8 mouse cellular contexts compared by ENCODE assay signal in genomic region chr12:3235124-3235631, GRCm38 (mm10).
DNase-seq lines count a peak whose midpoint lies in the region; ATAC-seq and TF ChIP-seq lines count a peak whose summit lies in the region.

No protein-coding gene starts in this region.

- TF ChIP-seq CTCF in C2C12 (IDR thresholded peaks at IDR 0.05; ENCODE audit: control insufficient read depth, insufficient read depth, insufficient read length) = no peak
- TF ChIP-seq CTCF in kidney, postnatal 0 days (IDR thresholded peaks at IDR 0.05; ENCODE audit: low read depth) = no peak

- peak overlapping the region; percentile 68 for H3K4me3 ChIP-seq in C2C12 (ENCODE audit: insufficient read depth, poor library complexity, severe bottlenecking)
- H3K4me3 ChIP-seq in heart, embryonic 12.5 days = peak overlapping the region; percentile 69
- peak overlapping the region; percentile 64 for H3K4me3 ChIP-seq in kidney, postnatal 0 days (replicated peaks; ENCODE audit: low read depth, low read length)
- H3K4me3 ChIP-seq in liver, embryonic 11.5 days (ENCODE audit: low read depth, low read length) = peak overlapping the region; percentile 57
- H3K4me3 ChIP-seq in stomach, embryonic 14.5 days (ENCODE audit: low read depth, low read length) = peak overlapping the region; percentile 38

- peaks cover 34% of the 10 kb centered on the region for H3K9me3 ChIP-seq in heart, embryonic 12.5 days (replicated peaks)
- H3K9me3 ChIP-seq in kidney, postnatal 0 days (replicated peaks; ENCODE audit: low read length) = no peaks in the 10 kb centered on the region
- peaks cover 20% of the 10 kb centered on the region for H3K9me3 ChIP-seq in liver, embryonic 11.5 days (ENCODE audit: control insufficient read depth, low read length)
- no peaks in the 10 kb centered on the region for H3K9me3 ChIP-seq in stomach, embryonic 14.5 days (ENCODE audit: control insufficient read depth, low read depth, low read length)

- peaks cover 19% of the 10 kb centered on the region for H3K79me3 ChIP-seq in C2C12 (ENCODE audit: low read depth)

- H3K4me1 ChIP-seq in heart, embryonic 12.5 days (replicated peaks) = peaks cover 7% of the 10 kb centered on the region; the same call in 1 of the 2 replicates
- H3K4me1 ChIP-seq in kidney, postnatal 0 days (replicated peaks; ENCODE audit: insufficient read depth, low read length) = no peaks in the 10 kb centered on the region
- no peaks in the 10 kb centered on the region for H3K4me1 ChIP-seq in liver, embryonic 11.5 days (replicated peaks; ENCODE audit: control insufficient read depth, insufficient read depth, low read length)
- H3K4me1 ChIP-seq in stomach, embryonic 14.5 days (ENCODE audit: control insufficient read depth, insufficient read depth, low read length) = no peaks in the 10 kb centered on the region

- no peaks in the 10 kb centered on the region for H3K27me3 ChIP-seq in C2C12 (ENCODE audit: control insufficient read depth, insufficient read depth, insufficient read length)
- no peaks in the 10 kb centered on the region for H3K27me3 ChIP-seq in heart, embryonic 12.5 days (replicated peaks)
- no peaks in the 10 kb centered on the region for H3K27me3 ChIP-seq in kidney, postnatal 0 days (ENCODE audit: insufficient read depth, low read length)
- no peaks in the 10 kb centered on the region for H3K27me3 ChIP-seq in liver, embryonic 11.5 days (replicated peaks; ENCODE audit: control insufficient read depth, insufficient read depth, low read length)
- no peaks in the 10 kb centered on the region for H3K27me3 ChIP-seq in stomach, embryonic 14.5 days (ENCODE audit: control insufficient read depth, insufficient read depth, low read length)

- peak overlapping the region; percentile 68 for H3K4me2 ChIP-seq in heart, embryonic 12.5 days
- H3K4me2 ChIP-seq in kidney, postnatal 0 days (ENCODE audit: low read length) = peak overlapping the region; percentile 53
- H3K4me2 ChIP-seq in liver, embryonic 11.5 days = peak overlapping the region; percentile 67
- peak overlapping the region; percentile 50 for H3K4me2 ChIP-seq in stomach, embryonic 14.5 days (replicated peaks; ENCODE audit: low read depth, low read length)

- 18% methylated on average over 35 of the region's 36 CpGs for WGBS in heart, embryonic 12.5 days
- 11% methylated on average over 36 of the region's 36 CpGs for WGBS in kidney, postnatal 0 days
- 29% methylated on average over 36 of the region's 36 CpGs for WGBS in liver, embryonic 11.5 days
- 10% methylated on average over 34 of the region's 36 CpGs for WGBS in stomach, embryonic 14.5 days

- DNase-seq in brain, adult 2 months (ENCODE audit: low read depth, low spot score) = peak; percentile 100
- peak; percentile 99 for DNase-seq in kidney, postnatal 0 days (ENCODE audit: low spot score)
- no peak for DNase-seq in liver, embryonic 11.5 days (ENCODE audit: low spot score)
- DNase-seq in naive thymus-derived CD4-positive, alpha-beta T cell, adult 2 months (ENCODE audit: low read depth) = peak; percentile 96

- ATAC-seq in erythroblast, adult 5-6 weeks (replicated peaks; ENCODE audit: low FRiP score, poor library complexity, severe bottlenecking) = peak; percentile 93
- ATAC-seq in heart, embryonic 12.5 days (ENCODE audit: insufficient number of reproducible peaks, low FRiP score) = peak; percentile 89
- peak; percentile 89 for ATAC-seq in kidney, postnatal 0 days (replicated peaks; ENCODE audit: low FRiP score, low read depth)
- ATAC-seq in liver, embryonic 11.5 days (replicated peaks; ENCODE audit: low FRiP score) = peak; percentile 87
- ATAC-seq in stomach, embryonic 14.5 days (ENCODE audit: insufficient number of reproducible peaks, insufficient read depth, low FRiP score, low read depth) = peak; percentile 91

- peak overlapping the region; percentile 87 for H3ac ChIP-seq in C2C12 (ENCODE audit: control insufficient read depth, insufficient read length, low read depth)

- peak overlapping the region; percentile 72 for H3K9ac ChIP-seq in heart, embryonic 12.5 days
- peak overlapping the region; percentile 54; the same call in 1 of the 2 replicates for H3K9ac ChIP-seq in kidney, postnatal 0 days (ENCODE audit: low read depth, low read length)
- peak overlapping the region; percentile 57; the same call in 1 of the 2 replicates for H3K9ac ChIP-seq in liver, embryonic 11.5 days (ENCODE audit: low read depth, low read length)
- peak overlapping the region; percentile 10; the same call in 1 of the 2 replicates for H3K9ac ChIP-seq in stomach, embryonic 14.5 days (replicated peaks; ENCODE audit: low read depth, low read length)

- H3K27ac ChIP-seq in heart, embryonic 12.5 days (ENCODE audit: poor library complexity, severe bottlenecking) = peak overlapping the region; percentile 74
- H3K27ac ChIP-seq in kidney, postnatal 0 days = peak overlapping the region; percentile 93
- H3K27ac ChIP-seq in liver, embryonic 11.5 days (ENCODE audit: low read depth, low read length) = peak overlapping the region; percentile 68
- peak overlapping the region; percentile 86 for H3K27ac ChIP-seq in stomach, embryonic 14.5 days (ENCODE audit: low read length)

- H3K79me2 ChIP-seq in C2C12 (ENCODE audit: control insufficient read depth, insufficient read depth) = peaks cover 46% of the 10 kb centered on the region

- peaks cover 26% of the 10 kb centered on the region for H3K36me3 ChIP-seq in C2C12 (ENCODE audit: control insufficient read depth, insufficient read depth)
- H3K36me3 ChIP-seq in heart, embryonic 12.5 days = peaks cover 34% of the 10 kb centered on the region
- H3K36me3 ChIP-seq in kidney, postnatal 0 days (ENCODE audit: insufficient read depth, low read length) = peaks cover 18% of the 10 kb centered on the region; the same call in 1 of the 2 replicates
- H3K36me3 ChIP-seq in liver, embryonic 11.5 days (ENCODE audit: control insufficient read depth, insufficient read depth, low read length) = peaks cover 30% of the 10 kb centered on the region
- peaks cover 20% of the 10 kb centered on the region for H3K36me3 ChIP-seq in stomach, embryonic 14.5 days (ENCODE audit: control insufficient read depth, insufficient read depth, low read length)

TF ChIP-seq in C2C12, 6 proteins besides CTCF, POLR2A, EP300 and RAD21:
- TF ChIP-seq MYOG (IDR thresholded peaks at IDR 0.05; ENCODE audit: control insufficient read depth, extremely low read depth, insufficient read length) = no peak
- no peak for TF ChIP-seq FOSL1 (IDR thresholded peaks at IDR 0.05; ENCODE audit: insufficient read depth, low read length, poor library complexity, severe bottlenecking)
- no peak for TF ChIP-seq MAX (IDR thresholded peaks at IDR 0.05)
- TF ChIP-seq CEBPB (IDR thresholded peaks at IDR 0.05; ENCODE audit: low read depth) = no peak
- no peak for TF ChIP-seq MYOD1 (IDR thresholded peaks at IDR 0.05; ENCODE audit: control insufficient read depth, insufficient read length, low read depth)
- TF ChIP-seq USF1 (IDR thresholded peaks at IDR 0.05; ENCODE audit: low read depth) = no peak

Comparison
In these comparisons a context has a peak if more than half of its experiments do, and no peak if none do; other contexts are left out.
1. H3K9ac ChIP-seq: peak in every context shown above with its lines; median percentile 72 in heart, embryonic 12.5 days; 57 in liver, embryonic 11.5 days; 54 in kidney, postnatal 0 days; 10 in stomach, embryonic 14.5 days.